Mouse (Mus musculus) left cerebral cortex, adult 9 months (tissue): ENCODE data around the gene Pou3f3.

Experiments used
- DNase-seq, 2 experiments: peaks; one replicate each; pipeline ENCODE4 v3.0.0; 2022; ENCODE audit warnings: low spot score in 2 of 2

The Pou3f3 gene

DNA sequence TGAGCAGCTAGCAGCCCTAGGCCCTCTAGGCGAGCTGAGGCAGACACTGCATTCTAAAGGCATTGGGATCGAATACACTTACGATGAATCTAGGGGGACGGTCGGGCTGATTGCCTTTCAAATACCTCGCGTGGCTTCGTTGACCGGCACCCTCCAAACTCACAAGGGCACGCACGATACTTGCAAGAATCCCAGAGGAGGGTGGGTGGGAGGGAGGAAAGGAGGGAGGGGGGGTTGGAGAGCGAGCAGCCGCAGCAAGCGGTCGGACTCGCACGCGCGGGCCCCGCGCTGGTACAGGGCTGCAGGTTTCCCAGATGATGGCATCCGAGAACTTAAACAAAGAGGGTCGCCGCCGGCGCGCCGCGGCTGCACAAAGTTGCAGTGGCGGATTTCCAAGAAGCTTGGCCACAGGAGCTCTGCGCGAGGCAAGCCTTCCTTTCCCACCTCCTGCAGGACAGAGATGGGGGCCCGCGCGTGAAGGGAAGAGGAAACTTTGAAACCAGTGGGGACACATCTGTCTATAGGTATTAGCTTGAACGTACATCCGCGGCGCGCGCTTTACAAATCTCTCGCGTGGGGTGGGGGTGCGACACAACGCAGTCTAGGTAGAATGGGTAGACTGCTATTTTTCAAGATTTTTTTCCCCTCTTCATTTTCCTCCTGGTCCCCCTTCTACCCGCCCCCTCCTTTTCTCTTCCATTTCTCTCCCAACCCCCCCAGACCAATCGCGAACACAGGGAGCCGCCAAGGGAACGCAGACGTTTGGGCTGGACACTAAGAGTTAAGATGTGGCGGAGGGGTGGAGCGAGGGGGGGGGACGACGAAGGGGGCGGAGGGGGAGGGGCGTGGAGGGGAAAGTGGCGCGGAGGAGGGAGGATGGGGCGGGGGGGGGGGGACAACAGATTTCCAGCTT, 647 bp upstream of the Pou3f3 start:
- DNase-seq, result peak in 1 of 2 experiments; percentile 56

DNA sequence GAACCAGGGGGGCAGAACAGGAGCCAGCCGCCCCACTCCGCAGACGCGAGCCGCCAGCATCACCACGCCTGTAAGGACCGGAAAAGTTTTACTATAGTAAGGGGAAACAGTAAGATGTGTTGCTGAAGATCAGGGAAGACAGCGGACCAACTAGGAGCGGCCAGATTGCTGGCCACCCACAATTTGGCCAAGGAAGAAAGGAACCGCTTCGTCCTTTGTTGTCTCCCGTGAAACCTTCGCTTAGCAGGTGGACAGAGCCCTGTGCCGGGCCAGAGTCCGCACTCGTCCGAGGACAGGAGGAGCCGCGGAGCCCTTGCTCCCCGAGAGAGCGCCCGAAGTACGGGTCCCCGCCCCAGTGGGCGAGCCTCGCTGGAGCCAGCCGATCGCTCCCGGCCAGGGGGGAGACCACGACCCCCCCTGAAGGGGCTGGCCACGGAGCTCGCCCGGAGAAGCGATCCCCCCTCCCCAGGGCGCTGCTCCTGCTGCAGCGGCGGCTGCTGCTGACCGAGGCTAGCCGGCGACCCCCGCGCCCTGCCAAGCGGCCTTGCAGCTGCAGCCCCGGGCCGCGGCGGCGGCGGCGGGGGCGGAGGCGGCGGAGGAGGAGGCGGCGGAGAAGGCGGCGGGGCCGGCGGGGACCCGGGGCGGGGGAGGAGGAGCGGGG, 933 bp downstream of the Pou3f3 start:
- no peak for DNase-seq

DNA sequence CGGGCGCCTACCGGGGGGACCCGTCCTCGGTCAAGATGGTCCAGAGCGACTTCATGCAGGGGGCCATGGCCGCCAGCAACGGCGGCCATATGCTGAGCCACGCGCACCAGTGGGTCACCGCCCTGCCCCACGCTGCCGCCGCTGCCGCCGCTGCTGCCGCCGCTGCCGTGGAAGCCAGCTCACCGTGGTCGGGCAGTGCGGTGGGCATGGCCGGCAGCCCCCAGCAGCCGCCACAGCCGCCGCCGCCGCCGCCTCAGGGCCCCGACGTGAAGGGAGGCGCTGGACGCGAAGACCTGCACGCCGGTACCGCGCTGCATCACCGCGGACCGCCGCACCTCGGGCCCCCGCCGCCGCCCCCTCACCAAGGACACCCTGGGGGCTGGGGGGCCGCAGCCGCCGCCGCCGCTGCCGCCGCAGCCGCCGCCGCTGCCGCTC, 1.8 kb downstream of the Pou3f3 start:
- DNase-seq, result no peak

- DNase-seq, result peak in 1 of 2 experiments; percentile 48
These were observed 2.4 kb downstream of the Pou3f3 start for GRCm38 (mm10) chr1:42697756-42698583.

DNA sequence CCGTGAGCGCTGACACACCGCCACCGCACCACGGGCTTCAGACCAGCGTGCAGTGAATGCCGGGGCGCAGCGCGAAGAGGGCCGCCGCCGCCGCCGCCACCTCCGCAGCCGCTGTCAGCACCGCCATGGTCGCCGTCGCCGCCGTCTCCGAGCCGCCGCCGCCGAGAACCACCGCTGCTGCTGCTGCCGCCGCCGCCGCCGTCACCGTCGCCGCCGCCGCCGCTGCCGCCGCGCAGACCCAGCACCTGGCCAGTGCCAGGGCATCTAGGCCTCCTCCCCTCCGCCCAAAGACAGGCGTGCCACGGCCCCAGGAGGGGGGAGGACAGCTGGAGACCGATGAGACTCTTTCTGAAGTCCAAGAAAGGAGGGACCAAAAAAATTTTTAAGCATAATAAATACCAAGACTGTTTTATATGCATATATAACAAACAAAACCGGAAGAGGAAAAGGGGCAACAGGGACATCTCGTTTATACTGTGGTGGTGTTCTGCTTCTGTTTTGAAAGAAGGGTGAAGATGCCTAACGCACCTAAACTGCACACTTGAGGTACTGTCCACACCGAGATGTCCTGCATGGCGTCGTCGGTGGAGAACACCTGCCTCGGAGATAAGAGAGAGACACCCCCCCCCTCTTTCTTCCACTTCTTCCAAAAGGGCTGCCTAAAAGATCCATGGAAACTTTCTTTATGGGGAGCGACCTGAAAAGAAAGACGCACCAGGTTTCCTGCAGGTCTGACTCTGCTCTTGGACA, 3.2 kb downstream of the Pou3f3 start:
- no peak for DNase-seq

DNA sequence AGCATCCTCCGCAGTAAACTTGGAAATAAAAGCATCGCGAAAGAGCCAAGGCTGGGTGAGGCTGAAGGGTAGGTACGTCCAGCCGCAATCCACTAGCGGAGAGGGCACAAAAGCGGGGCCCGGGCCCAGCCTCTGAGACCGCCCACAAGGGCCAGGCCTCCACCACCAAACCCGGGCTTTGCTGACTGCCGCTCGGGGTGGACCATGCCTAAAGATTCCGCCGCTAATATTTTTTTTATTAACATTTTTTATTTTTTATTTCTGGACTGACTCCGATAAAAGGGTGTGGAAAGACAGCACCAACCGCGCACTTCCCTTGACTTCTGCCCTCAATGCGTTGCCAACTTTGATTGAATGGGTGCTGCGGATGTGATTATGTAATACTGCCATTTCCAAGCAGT, 3.9 kb downstream of the Pou3f3 start:
- peak in 1 of 2 experiments; percentile 39 for DNase-seq

DNA sequence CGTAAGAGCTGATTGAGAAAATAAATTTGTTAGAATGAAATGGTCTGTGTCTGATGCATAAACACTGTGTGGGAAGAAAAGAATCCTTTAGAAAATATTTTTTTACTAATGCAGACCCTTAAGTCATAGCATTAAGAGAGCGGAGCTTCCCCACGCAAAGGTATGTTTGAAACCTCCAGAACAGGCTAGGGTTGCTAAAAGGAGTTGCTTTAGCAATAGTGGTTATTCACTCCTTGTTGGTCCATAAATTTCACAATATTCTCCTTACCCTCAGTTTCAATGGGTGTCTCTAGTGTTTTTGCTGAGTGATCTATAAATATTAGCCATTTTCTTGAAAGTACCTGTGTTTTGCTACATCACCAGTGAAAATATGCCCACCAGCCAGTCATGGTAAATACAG, 4.6 kb downstream of the Pou3f3 start:
- no peak for DNase-seq

DNA sequence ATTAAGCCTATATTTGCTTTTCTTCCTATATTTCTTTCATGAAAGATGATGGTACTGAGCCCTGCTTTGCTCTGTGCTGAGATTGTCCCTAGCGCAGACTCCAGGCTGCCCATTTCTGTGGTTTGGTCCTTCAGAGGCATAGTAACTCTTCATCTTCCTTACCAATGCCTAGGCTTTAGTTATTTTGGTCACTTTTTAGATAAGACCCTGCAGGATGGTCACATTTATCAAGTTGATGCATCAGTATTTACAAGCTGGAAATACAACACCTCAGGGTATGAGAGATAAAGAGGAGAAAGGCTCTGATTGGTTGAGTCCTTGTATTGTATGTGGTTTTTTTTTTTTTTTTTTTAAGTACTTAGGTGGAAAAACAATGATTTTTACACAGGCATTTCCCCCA, 5.2 kb downstream of the Pou3f3 start:
- DNase-seq, result no peak

DNA sequence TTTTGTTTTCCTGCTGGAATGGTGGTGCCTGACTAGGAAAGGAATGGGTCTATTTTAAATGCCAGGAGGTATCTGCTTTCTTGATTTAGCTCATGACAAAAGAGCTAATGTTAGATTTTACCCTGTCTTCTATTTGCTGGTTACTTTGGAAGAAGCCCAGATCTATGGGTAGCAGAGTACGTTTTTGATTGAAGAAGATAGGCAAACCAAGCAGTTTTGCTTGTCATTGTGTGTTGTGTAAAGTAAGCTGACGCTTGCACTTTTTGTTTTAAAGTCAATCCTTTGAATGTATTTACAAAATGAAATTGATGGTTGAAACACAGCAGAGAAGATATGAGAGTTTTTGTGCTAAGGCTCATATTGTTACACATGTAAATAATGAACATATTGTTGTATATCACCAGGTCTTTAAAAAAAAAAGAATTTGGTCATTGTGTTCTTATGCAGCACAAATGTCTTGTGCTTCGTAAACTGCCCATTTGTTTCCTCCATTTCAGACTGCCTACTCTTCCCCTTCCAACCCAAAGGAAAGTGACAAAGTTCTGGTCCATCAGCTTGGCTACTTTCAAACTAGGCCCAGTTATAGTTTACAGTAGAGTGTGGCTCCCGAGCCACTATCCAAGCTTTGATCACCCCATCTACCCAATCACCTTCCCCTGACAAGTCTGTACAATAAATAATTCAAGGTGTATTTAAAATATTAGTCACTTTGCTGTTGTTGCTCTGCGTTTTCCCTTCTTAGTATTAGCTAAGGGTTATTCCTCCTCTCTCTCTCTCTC, 6.5 kb downstream of the Pou3f3 start:
- no peak for DNase-seq

GRCm38 (mm10) chr1:42702984-42703383, 7.4 kb downstream of the Pou3f3 start:
- no peak for DNase-seq

DNA sequence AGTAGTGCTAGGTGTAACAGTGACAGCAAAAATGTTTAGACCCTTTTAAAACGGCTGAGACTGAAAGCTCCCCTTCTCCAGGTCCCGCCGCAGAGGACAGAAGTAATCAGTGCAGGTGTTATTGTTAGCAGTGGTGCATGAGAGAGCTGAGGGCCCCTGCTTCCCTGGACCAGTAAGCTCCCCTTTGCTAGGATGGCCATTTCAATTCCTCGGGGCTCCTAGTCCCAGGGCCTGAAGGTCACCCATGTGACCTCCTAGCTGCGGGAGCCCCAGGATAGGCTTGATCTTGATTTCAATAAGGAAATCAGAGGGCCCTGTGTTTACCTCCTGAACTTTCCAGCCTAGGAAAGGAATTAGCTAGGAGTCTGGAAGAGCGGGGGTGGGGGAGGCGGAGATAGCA, 7.9 kb downstream of the Pou3f3 start:
- DNase-seq, result no peak

DNA sequence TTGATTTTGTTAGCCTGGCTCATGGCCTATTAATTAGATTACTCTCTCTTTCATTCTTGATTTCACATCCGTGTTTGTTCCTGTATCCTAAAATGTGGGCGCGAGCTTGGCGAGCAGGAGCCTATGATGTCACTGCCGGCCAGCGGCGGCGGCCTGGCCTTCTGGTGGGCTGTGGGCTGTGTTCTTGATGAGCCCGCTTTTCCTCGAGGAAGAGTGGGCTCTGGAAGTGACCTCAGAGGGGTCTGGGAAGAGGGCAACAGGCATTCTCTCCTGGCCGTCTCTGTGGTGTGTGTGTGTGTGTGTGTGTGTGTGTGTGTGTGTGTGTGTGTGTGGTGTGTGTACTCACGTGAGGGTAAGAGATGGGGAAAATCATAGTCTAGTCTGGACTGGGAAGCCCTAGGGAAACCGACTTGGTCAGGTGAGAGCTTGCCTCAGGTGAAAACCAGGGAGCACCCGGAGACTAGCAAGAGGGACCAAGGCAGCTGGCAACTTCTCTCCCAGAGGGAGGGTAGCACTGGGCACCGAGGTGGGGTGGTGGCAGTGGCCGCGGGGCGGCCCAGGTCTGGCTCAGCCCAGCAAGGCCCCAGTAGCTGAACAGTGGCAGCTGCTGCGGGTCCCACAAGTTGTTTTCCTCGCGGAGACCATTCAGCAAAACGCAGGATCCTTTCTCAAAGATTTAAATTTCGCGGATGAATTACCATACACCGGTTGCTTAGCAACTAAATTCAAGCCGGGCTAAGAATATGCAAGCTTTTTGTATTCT, 8.5 kb downstream of the Pou3f3 start:
- no peak for DNase-seq

DNA sequence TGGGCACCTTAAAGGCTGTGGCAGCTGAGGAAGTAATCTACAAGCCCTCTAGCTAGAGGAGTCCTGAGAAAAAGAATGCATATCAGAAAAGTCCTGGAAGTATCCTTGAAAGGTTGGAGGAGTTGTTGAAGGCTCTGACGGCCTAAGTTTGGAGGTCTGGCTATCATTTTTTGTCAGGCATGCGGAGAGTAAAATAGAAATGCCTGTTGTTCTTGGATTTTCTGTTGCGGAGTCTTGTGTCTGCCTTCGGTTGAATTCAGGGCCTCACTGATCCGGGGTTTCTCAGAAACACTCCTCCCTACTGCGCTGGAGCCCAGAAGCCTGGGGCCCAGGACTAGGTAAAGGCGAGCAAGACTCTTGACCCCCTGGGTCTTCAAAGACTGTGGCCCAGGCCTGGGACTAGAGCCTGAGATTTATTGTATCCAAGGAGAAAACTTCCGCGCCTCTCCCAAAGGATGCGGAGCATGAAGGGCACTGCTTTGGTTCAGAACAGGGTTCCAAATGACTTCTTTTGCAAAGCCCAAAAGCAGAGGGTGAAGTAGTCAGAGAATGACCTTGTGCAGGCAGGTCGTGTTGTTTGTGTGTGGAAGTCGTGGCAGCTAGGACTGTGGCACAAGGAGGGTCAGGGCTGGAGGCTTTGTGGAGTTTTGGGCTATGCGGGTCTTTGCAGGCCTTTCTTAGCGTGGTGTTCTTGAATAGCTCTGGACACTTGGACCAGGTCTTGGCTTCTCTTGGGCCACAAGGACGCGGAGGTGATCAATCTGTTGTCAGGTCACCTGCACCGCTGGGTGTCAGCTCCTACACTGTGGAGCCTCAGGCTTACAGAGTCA, 9.6 kb downstream of the Pou3f3 start:
- no peak for DNase-seq

GRCm38 (mm10) chr1:42705811-42706160, 10.2 kb downstream of the Pou3f3 start:
- DNase-seq, result no peak

- no peak for DNase-seq
These were observed 11.6 kb downstream of the Pou3f3 start for GRCm38 (mm10) chr1:42707196-42707595.

DNA sequence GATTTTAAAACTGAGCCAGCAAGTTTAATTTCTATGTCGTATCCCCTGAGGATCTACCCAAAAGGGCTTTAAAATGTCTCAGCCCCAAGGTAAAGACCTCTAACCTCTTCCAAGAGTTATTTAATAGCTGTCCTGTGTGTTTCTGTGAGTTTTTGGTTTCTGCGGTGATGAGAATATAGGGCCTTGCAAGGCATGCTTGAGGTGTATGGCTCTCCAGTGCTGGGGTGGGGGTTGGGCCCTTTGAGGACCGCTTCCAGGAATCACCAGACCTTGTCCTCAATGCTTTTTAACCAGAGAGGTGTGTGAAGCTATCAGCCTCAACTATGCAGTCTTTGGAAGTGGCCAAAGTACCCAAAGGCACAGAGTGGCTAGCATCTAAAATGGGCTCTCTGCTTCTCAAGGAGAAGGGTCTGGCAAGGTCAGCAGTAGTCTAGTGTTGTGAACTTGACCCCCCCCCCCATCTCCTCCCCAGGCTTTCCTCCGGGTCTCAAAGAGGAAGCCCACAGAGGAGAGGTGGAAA, 12.1 kb downstream of the Pou3f3 start:
- no peak for DNase-seq

- no peak for DNase-seq
These were observed 13.5 kb downstream of the Pou3f3 start for GRCm38 (mm10) chr1:42709024-42709423.

- DNase-seq, result no peak
These were observed 14.0 kb downstream of the Pou3f3 start for GRCm38 (mm10) chr1:42709431-42710160.
